Mouse (Mus musculus): ENCODE measurements around the gene Tmem236. TPM values are rescaled to one million over a fixed set of nuclear protein-coding genes. Genes with fewer than 3 reads are reported as not detected.
"Not testable (repeated sequence)": the region's sequence is repeated elsewhere in the genome, so short reads cannot be mapped to it uniquely, and the experiment has no call there.

Gene Tmem236
- total RNA-seq, 2 experiments from 2014 or later, result 0.60 TPM; not detected in 1

GRCm38 (mm10) chr2:14184375-14184774 is 10.1 kb downstream of the Tmem236 start:
- no peak for ATAC-seq (replicated peaks; ENCODE audit: low FRiP score, poor library complexity, severe bottlenecking)

GRCm38 (mm10) chr2:14190684-14191083 is 16.4 kb downstream of the Tmem236 start:
- ATAC-seq (replicated peaks; ENCODE audit: low FRiP score, poor library complexity, severe bottlenecking), result no peak

DNA sequence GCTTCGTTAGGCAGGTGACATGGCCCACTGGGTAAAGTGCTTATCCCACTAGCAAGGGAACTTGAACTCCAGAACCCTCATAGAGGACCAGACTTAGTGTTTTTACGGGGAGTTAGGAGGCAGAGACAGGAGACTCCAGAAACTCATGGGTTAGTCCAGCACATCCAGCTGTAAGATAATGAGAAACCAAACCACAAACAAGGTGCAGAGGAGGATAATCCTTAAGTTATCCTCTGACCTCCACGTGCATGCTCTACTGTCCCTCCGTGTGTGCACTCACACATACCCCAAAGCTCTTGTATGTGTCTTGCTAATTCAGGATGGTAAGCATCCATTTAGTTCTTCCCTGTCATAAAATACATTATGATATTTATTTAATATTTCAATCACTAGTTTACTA is 17.3 kb downstream of the Tmem236 start:
- ATAC-seq (replicated peaks; ENCODE audit: low FRiP score, poor library complexity, severe bottlenecking), result no peak

DNA sequence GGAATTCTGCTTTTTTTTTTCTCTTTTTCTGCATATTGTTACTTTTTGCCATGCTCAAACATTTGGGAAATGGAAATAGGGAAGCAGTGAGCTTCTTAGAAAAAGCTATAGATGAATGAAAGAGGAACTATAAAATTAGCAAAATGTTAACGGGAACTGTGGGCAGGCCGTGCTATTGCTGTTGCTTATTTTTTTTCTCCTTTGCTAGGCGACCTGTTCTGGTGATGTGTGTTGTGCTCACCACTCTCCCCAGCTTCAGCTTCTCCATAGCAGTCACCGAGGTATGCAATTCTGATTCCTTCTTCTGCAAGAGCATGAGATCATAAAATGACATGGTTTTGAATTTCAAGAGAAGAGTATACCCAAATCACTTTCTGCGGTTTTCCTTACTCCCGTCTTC is 17.7 kb downstream of the Tmem236 start:
- no peak for ATAC-seq (replicated peaks; ENCODE audit: low FRiP score, poor library complexity, severe bottlenecking)

DNA sequence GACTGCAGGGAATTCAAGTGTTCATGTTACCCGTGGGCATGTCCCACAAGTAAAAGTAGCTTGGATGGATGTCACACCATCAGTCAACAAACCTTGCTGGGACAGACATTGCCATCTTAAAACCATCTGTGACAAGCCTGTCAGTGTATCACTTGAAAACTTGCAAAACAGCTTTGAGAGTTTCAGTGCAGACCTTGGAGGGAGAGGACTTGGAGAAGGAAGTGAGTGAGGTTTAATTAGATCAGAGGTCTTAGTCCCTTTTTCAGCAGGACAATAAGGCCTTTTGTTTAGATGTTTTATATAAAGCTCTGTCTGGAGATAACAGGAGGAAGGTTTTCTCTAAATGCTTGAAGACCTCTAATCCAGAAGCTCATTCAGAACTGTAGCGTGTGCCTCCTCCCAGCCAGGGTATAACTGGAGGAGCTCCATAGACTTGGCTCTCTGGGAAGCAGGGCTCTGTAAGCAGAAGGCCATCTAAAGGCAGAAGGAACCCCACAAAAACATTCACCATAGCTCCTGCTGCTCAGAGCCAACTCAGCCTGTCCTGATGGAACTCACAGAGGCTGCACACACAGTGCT is 24.1 kb downstream of the Tmem236 start:
- not testable (repeated sequence) for ATAC-seq (replicated peaks; ENCODE audit: low FRiP score, poor library complexity, severe bottlenecking)

GRCm38 (mm10) chr2:14199621-14200020 is 25.3 kb downstream of the Tmem236 start:
- no peak for ATAC-seq (replicated peaks; ENCODE audit: low FRiP score, poor library complexity, severe bottlenecking)

- ATAC-seq (replicated peaks; ENCODE audit: low FRiP score, poor library complexity, severe bottlenecking), result not testable (repeated sequence)
Measured at GRCm38 (mm10) chr2:14200879-14201445, 26.6 kb downstream of the Tmem236 start.

DNA sequence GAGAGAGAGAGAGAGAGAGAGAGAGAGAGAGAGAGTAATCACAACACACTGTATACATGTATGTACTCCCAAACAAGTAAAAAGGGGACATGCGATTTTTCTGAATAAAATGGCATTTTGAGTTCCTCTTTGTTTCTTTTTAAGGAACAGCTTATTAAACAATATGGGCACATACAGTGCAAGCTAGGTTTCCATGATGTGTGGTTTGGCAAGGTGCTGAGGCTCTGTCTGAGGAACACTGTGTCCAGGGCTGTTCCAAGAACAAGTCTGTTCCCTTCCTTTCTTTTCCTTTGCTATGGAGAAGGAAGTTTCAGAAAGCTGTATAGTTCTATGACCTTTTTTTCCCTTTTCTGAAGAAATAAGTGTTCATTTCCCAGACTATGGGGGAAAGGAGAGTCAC is 30.0 kb downstream of the Tmem236 start:
- ATAC-seq (replicated peaks; ENCODE audit: low FRiP score, poor library complexity, severe bottlenecking), result no peak

DNA sequence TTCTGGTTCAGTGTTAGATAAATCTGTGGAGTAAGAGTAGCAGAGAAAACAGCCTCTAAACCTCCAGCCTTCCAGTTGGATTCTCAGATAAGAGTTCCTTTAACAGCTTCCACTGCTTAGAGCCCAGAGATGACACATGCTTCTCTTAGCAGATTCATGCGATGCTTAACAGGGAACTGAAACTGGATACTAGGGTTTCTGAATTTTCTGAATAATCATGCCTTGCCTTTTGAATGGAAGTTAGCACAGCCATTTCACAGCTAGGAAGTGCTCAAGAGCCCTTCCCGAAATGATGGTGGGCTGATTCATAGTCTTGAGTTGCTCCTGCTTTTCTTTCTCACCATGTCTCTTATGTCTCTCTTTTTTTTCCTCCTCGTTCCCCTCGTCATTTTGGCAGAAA is 32.5 kb downstream of the Tmem236 start:
- ATAC-seq (replicated peaks; ENCODE audit: low FRiP score, poor library complexity, severe bottlenecking), result no peak

- no peak for ATAC-seq (replicated peaks; ENCODE audit: low FRiP score, poor library complexity, severe bottlenecking)
Measured at GRCm38 (mm10) chr2:14210731-14211130, 36.4 kb downstream of the Tmem236 start.

DNA sequence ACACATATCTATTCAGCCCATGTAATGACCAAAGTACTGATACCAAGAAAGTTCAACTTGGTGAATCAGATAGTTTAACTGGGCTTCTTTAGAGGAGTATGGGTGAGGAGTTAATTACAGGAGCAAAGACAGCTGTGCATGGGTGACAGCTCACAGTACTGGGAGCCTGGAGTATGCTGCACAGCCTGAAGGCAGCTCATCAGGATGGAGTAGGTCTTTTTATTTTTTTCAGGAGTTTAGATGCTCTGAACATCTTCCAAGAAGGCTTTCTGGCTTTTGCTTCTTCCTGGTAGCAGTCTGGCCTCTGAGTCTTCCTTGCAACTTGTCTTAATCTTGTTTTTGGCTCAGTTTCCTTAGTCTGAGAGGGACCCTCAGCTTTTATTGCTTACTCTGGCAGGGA is 37.3 kb downstream of the Tmem236 start:
- no peak for ATAC-seq (replicated peaks; ENCODE audit: low FRiP score, poor library complexity, severe bottlenecking)

- no peak for ATAC-seq (replicated peaks; ENCODE audit: low FRiP score, poor library complexity, severe bottlenecking)
Measured at GRCm38 (mm10) chr2:14214764-14215163, 40.4 kb downstream of the Tmem236 start.

DNA sequence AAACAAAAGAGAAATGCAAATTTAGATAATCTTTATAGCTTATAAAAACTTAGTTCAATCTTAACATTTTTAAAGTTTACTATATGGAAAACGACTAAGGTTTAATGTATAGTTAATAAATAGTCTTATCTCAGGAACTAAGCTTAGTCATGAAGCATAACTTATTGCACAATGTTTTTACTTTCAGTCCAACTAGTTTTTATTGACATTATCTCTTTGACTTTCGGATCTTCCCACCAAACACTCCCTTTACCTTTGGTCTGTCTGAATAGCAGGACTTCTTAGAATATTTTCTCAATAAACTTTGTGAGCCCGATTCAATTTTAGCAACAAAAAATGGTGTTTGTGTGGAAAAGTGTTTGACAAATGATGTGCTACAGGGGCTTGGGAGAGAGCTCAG is 42.3 kb downstream of the Tmem236 start:
- ATAC-seq (replicated peaks; ENCODE audit: low FRiP score, poor library complexity, severe bottlenecking), result no peak

- ATAC-seq (replicated peaks; ENCODE audit: low FRiP score, poor library complexity, severe bottlenecking), result no peak
Measured at GRCm38 (mm10) chr2:14218126-14218525, 43.8 kb downstream of the Tmem236 start.

- no peak for ATAC-seq (replicated peaks; ENCODE audit: low FRiP score, poor library complexity, severe bottlenecking)
Measured at GRCm38 (mm10) chr2:14224387-14224786, 50.1 kb downstream of the Tmem236 start.

- no peak for ATAC-seq (replicated peaks; ENCODE audit: low FRiP score, poor library complexity, severe bottlenecking)
Measured at GRCm38 (mm10) chr2:14228495-14228894, 54.2 kb downstream of the Tmem236 start.

DNA sequence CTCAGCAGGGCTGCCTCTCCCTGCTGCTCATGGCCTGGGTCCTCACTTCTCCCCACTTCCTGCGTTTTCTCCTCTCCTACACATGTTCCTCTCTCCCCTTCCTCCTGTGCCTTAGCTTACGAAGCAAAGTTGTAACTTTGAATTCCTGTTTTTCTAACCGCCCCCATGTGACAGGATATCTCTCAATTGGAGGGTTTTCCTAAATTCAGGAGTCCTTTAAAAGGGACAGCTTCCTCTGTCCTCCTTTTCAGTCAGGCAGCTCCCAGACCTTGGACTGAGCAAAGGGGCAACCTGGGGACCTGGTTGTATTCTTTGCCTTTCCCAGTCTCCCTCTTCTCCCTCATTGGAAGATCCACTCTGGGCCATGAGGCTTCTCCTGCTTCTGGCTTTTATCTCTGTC is 54.8 kb downstream of the Tmem236 start, which contains the start of gene Mrc1:
Gene Mrc1 (plus strand): TSS at position 244 of the 400 bp plus-strand sequence.
- ATAC-seq (replicated peaks; ENCODE audit: low FRiP score, poor library complexity, severe bottlenecking), result no peak

- ATAC-seq (replicated peaks; ENCODE audit: low FRiP score, poor library complexity, severe bottlenecking), result no peak
Measured at GRCm38 (mm10) chr2:14229979-14230378, 55.7 kb downstream of the Tmem236 start.

GRCm38 (mm10) chr2:14232897-14233296 is 58.6 kb downstream of the Tmem236 start:
- ATAC-seq (replicated peaks; ENCODE audit: low FRiP score, poor library complexity, severe bottlenecking), result no peak

GRCm38 (mm10) chr2:14233983-14234382 is 59.7 kb downstream of the Tmem236 start:
- ATAC-seq (replicated peaks; ENCODE audit: low FRiP score, poor library complexity, severe bottlenecking), result no peak

GRCm38 (mm10) chr2:14235319-14235718 is 61.0 kb downstream of the Tmem236 start:
- ATAC-seq (replicated peaks; ENCODE audit: low FRiP score, poor library complexity, severe bottlenecking), result no peak

DNA sequence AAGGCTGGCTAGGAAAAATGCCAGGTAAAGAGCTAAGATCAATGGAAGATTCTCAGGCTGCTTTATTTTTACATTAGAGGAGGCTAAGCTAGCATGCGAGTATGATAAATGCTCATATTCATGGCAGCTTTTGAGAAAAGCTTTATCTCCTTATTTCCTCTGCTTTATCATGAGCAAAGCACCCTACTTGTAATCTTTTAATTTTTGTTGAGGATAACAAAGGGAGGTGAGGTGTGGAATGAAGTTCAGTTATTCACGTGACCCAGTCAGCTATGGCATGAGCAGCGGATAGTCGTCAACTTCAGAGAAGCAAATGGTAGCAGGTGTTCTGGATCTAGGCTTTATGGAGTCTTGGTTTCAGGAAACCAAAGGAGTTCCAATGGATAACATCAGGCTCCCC is 62.6 kb downstream of the Tmem236 start:
- no peak for ATAC-seq (replicated peaks; ENCODE audit: low FRiP score, poor library complexity, severe bottlenecking)

All from erythroblast, adult 5-6 weeks (primary cell).